Mouse (Mus musculus) hindbrain, embryonic 14.5 days (tissue): Measurements from ENCODE around the gene Polr2b. TPM values are rescaled to one million over a fixed set of nuclear protein-coding genes. Genes with fewer than 3 reads are reported as not detected.

ENCODE experiments used
- ATAC-seq: fragments of 200-750 bp; cut with Nextera tagmentation; 2 replicates; pipeline ENCODE4 v1.8.0; 2017; ENCODE audit warnings: moderate number of reproducible peaks, mild to moderate bottlenecking, moderate TSS enrichment, moderate library complexity; ENCODE audit not compliant: low FRiP score
- DNase-seq: peaks from one replicate; pipeline ENCODE4 v3.0.0-alpha.2; 2015; ENCODE audit warnings: low spot score
- H3K27ac ChIP-seq: fragments of 300-500 bp; sonication (generic); 2 replicates; pipeline ENCODE4 v1.5.1; 2014; ENCODE audit warnings: mild to moderate bottlenecking, moderate library complexity
- H3K27me3 ChIP-seq: fragments of 300-500 bp; sonication (generic); 2 replicates; pipeline ENCODE4 v1.6.1; 2014; ENCODE audit warnings: mild to moderate bottlenecking, low read length, mixed read lengths; ENCODE audit not compliant: control insufficient read depth, insufficient read depth
- H3K36me3 ChIP-seq: fragments of 300-500 bp; sonication (generic); replicated peaks from 2 replicates; pipeline ENCODE4 v1.6.1; 2014; ENCODE audit not compliant: control insufficient read depth, insufficient read depth
- H3K4me1 ChIP-seq: fragments of 300-500 bp; sonication (generic); replicated peaks from 2 replicates; pipeline ENCODE4 v1.6.1; 2014; ENCODE audit warnings: antibody characterized with exemption, low read length, mixed read lengths; ENCODE audit not compliant: control insufficient read depth, insufficient read depth
- H3K4me2 ChIP-seq: fragments of 300-500 bp; sonication (generic); replicated peaks from 2 replicates; pipeline ENCODE4 v1.6.1; 2014; ENCODE audit warnings: mild to moderate bottlenecking, moderate library complexity
- H3K4me3 ChIP-seq: fragments of 300-500 bp; sonication (generic); replicated peaks from 2 replicates; pipeline ENCODE4 v1.5.1; 2014; ENCODE audit warnings: mild to moderate bottlenecking, low read length
- H3K9ac ChIP-seq: fragments of 300-500 bp; sonication (generic); 2 replicates; pipeline ENCODE4 v1.6.1; 2014
- H3K9me3 ChIP-seq: fragments of 300-500 bp; sonication (generic); 2 replicates; pipeline ENCODE4 v1.6.1; 2016; ENCODE audit warnings: low read length; ENCODE audit not compliant: control insufficient read depth
- WGBS: fragments of 180-500 bp; shearing (Covaris S2); extraction: QIAGEN DNeasy Blood & Tissue Kit; methylation state at CpG from one replicate; pipeline ENCODE4 v1.1.7; 2014; 5-methylcytosine and 5-hydroxymethylcytosine counted together
- microRNA-seq: library from miRNA; unstranded; fragments of <30 nt; microRNA quantifications from one replicate; pipeline ENCODE4, GENCODE M21; 2016
- polyA plus RNA-seq: library from polyadenylated mRNA; unstranded; fragments of >200 nt; fragmentation: Nextera tagmentation; extraction: Ambion mirVana; gene quantifications from 2 replicates; pipeline ENCODE4 v1.2.1, GENCODE M21; 2014

The Polr2b gene
- polyA plus RNA-seq, 1 experiment from 2014 or later = 57.5 TPM

DNA sequence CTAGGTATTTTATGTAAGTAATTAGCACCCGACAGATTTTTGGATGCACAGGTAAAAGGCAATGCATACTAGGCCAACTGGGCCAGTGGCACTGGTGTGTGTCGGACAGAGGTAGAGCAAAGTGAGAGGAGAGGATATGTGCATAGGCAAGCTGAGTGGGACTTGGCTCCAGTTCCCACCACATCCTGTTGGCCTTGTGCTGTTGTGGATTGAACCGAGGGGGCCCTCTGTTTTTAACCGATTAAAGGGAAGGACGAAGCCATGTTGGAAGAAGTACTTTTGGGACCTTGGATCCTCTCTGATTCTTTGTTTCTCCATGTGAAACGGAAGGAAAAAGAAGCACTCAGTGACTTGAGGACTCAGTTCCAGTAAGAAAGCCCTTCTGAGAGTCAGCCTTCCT is 78.4 kb downstream of the Polr2b start:
- Histone ChIP-seq H3K27ac (no peak overlapping the region), H3K4me1 (no peaks in the 10 kb centered on the region), H3K4me3 (no peak overlapping the region), H3K27me3 (no peaks in the 10 kb centered on the region), H3K36me3 (no peaks in the 10 kb centered on the region), H3K4me2 (no peak overlapping the region), H3K9ac (no peak overlapping the region), H3K9me3 (no peaks in the 10 kb centered on the region)
- WGBS = 87% methylated on average over 6 of the region's 6 CpGs
- DNase-seq (no peak), ATAC-seq (no peak)

- Histone ChIP-seq H3K36me3 (no peaks in the 10 kb centered on the region), H3K9ac (no peak overlapping the region), H3K4me3 (no peak overlapping the region), H3K9me3 (no peaks in the 10 kb centered on the region), H3K4me2 (no peak overlapping the region), H3K4me1 (0 out of 2 replicates have a peak, but pooled peaks cover 5% of the 10 kb centered on the region), H3K27me3 (no peaks in the 10 kb centered on the region), H3K27ac (no peak overlapping the region)
- WGBS = 86% methylated on average over 2 of the region's 2 CpGs
- no peak for DNase-seq
- ATAC-seq = no peak
These were observed 80.3 kb downstream of the Polr2b start for GRCm38 (mm10) chr5:77390272-77390671.

GRCm38 (mm10) chr5:77393094-77393619 is 83.2 kb downstream of the Polr2b start:
- no peak for DNase-seq
- Histone ChIP-seq H3K4me1 (0 out of 2 replicates have a peak, but pooled peaks cover 5% of the 10 kb centered on the region), H3K27me3 (0 out of 2 replicates have a peak, but pooled peaks cover 3% of the 10 kb centered on the region), H3K4me2 (no peak overlapping the region), H3K4me3 (no peak overlapping the region), H3K9ac (no peak overlapping the region), H3K9me3 (no peaks in the 10 kb centered on the region), H3K36me3 (no peaks in the 10 kb centered on the region), H3K27ac (no peak overlapping the region)
- WGBS = 82% methylated on average over 10 of the region's 10 CpGs
- no peak for ATAC-seq

DNA sequence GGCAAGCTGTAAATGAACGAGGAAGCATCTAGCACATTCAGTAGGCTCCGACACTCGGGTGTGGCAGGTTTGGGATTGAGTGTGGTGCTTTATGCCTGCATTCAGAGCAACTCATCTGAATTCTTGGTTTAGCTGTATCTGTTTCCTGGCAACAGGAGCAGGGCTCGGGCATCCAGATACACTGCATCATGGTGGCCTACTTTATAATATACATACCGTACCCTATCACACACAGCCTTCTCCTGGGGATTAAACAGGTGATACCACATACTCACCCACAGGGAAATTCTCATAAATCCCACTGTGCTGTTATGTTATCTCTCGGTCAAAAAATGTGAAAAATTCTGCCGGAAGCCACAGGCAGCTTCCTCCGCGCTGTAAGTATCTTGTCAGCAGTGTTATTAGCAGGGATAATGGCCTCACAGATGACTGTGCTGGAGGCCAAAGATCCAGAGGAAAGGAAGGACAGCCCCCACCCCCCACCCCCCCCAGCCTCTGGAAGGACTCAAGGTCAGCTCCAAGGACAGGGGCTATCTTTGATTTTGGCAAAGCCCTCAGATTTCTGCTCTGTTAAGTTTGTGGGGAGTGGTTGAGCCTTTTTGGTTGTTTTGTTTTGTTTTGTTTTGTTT is 84.2 kb downstream of the Polr2b start:
- no peak for ATAC-seq
- H3K9me3 ChIP-seq = no peaks in the 10 kb centered on the region
- H3K27ac ChIP-seq = no peak overlapping the region
- no peak overlapping the region for H3K4me2 ChIP-seq
- no peak overlapping the region for H3K9ac ChIP-seq
- DNase-seq = no peak
- H3K36me3 ChIP-seq = no peaks in the 10 kb centered on the region
- H3K27me3 ChIP-seq = 0 out of 2 replicates have a peak, but pooled peaks cover 3% of the 10 kb centered on the region
- WGBS = 38% methylated on average over 9 of the region's 9 CpGs
- H3K4me3 ChIP-seq = no peak overlapping the region
- H3K4me1 ChIP-seq = 0 out of 2 replicates have a peak, but pooled peaks cover 5% of the 10 kb centered on the region

DNA sequence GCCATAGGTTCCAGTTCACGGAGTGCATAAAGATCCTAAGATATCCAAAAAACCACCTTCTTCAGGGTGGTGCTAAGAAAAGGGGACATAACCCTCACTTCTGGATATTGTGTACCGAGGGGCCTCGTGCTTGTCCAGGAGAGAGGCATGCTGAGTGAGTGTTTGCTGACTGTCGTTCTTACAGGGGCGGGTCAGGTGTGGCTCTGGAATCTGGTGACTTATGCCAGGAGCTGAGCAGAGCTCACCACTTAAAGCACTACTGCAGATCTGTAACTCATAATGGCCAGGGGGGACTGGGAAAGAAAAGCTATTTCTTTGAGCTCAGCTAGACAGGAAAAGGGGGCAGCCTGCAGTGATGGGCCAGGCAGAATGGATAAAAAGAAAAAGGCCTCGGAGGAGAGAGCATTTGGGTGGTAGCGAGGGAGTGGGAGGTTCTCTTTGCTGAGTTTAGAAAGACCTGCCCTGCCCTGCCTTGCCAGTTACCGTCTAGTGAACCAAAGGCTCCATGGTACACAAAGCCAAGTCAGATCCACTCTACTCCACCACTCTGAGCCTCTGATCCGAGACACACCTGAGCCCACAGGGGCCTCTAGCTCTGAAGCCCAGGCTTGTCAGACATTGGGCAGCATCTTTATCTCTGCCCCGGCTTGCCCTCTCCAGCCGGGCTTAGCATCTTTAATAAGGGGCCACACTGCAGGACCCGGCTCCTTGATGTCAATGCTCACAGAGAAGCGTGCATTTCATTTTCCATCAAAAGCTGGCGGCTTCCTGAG is 88.5 kb downstream of the Polr2b start:
- Histone ChIP-seq H3K27ac (no peak overlapping the region), H3K4me3 (no peak overlapping the region), H3K9me3 (no peaks in the 10 kb centered on the region), H3K27me3 (0 out of 2 replicates have a peak, but pooled peaks cover 3% of the 10 kb centered on the region), H3K9ac (no peak overlapping the region), H3K36me3 (no peaks in the 10 kb centered on the region), H3K4me2 (no peak overlapping the region), H3K4me1 (0 out of 2 replicates have a peak, but pooled peaks cover 5% of the 10 kb centered on the region)
- ATAC-seq (no peak), DNase-seq (no peak)
- 63% methylated on average over 14 of the region's 14 CpGs for WGBS

Small RNA genes within 50 kb of the gene (microRNA-seq; reads per million reads assigned to microRNA genes)
- not detected for gene Mir5098

Other genes starting within 250 kb of the Polr2b start
- gene Hopx, start 195.0 kb upstream of the Polr2b start, polyA plus RNA-seq = 8.4 and 11.3 TPM in 2 replicates
- 1.8 and 2.0 TPM in 2 replicates for gene Spink2, start 98.7 kb upstream of the Polr2b start, polyA plus RNA-seq
- 8.4 and 8.6 TPM in 2 replicates for gene Rest, start 44.7 kb upstream of the Polr2b start, polyA plus RNA-seq
- 32.1 and 37.3 TPM in 2 replicates for gene Noa1, start 63 bp upstream of the Polr2b start, polyA plus RNA-seq
- 70.5 and 80.4 TPM in 2 replicates for gene Igfbp7, start 97.9 kb downstream of the Polr2b start, polyA plus RNA-seq